Mouse (Mus musculus): ENCODE results near the gene Xlr.
"Not testable (repeated sequence)": the region's sequence is repeated elsewhere in the genome, so short reads cannot be mapped to it uniquely, and the experiment has no call there.

Gene Xlr

GRCm38 (mm10) chrX:53797519-53797918 is at the start of gene Xlr:
Xlr (minus strand) TSS chrX:53797706.
- DNase-seq (ENCODE audit: low spot score in 2 of 2): not testable (repeated sequence)

GRCm38 (mm10) chrX:53799074-53799473 is 1.6 kb upstream of the Xlr start:
- DNase-seq (ENCODE audit: low spot score in 2 of 2): no peak

GRCm38 (mm10) chrX:53776276-53776675 is 21.2 kb downstream of the Xlr start, which contains the start of gene Zfp36l3:
Zfp36l3 (minus strand) TSS chrX:53776394.
- no peak for DNase-seq (ENCODE audit: low spot score in 2 of 2)

- DNase-seq (ENCODE audit: low spot score in 2 of 2): no peak
These were observed 39.8 kb downstream of the Xlr start, which contains the start of gene 1700013H16Rik for GRCm38 (mm10) chrX:53757736-53758135. 1700013H16Rik (minus strand) TSS chrX:53757831.

DNA sequence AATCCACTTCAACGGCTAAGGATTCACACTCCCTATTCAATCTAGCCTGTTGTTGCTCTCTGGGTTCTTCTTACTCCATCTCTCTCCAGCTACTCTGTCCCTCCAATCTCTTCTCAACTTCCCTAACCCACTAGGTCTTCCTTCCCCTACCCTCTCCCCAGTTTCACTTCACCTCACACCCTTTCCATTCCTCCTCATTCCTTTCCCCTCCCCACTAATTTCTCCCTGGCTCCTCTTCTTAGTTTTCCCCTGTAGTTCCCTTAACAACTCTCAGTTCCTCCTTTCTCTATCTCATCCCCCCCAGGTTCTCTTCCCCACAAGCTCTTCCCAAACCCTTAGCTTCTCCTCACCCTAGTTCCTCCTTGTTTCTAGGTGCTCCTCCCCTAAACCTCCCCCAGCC is 44.7 kb downstream of the Xlr start:
- no peak for DNase-seq (ENCODE audit: low spot score in 2 of 2)

DNA sequence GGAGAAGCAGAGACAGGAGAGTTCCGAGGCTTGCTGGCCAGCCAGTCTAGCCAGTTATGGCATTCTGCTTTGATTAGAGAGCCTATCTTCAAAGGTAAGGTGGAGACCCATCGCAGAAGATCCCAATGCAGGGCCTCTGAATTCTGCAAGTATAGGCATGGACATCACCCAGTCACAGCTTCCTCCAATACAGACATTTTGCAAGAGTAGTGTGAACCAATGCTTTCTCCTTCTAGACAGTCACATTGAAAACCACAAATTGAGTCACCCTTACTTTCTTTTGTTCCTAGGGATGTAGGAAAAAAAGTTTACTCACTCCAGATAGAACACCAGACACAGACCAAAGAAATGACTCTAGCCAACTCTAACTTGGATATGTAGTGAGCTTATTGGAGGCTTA is 68.5 kb downstream of the Xlr start:
- no peak for DNase-seq (ENCODE audit: low spot score in 2 of 2)

Data from right cerebral cortex, adult 2 months (tissue).